Mouse (Mus musculus) ES-E14 (cell line): Measurements from ENCODE around the gene Rtn3.

Experiments used
- HCFC1 ChIP-seq: IDR thresholded peaks from 2 replicates; pipeline ENCODE4 v1.6.1; 2012; ENCODE audit warnings: low read length, inconsistent platforms, borderline replicate concordance; ENCODE audit not compliant: insufficient read depth
- MAFK ChIP-seq: IDR thresholded peaks from 2 replicates; pipeline ENCODE4 v1.6.1; 2014; ENCODE audit warnings: mild to moderate bottlenecking, low read depth, low read length, inconsistent platforms; ENCODE audit not compliant: insufficient read depth
- ZC3H11A ChIP-seq: IDR thresholded peaks from 2 replicates; pipeline ENCODE4 v1.6.1; 2012; ENCODE audit warnings: low read depth, mild to moderate bottlenecking, inconsistent platforms, low read length, borderline replicate concordance
- ZNF384 ChIP-seq: IDR thresholded peaks from 2 replicates; pipeline ENCODE4 v1.6.1; 2012; ENCODE audit warnings: low read depth, low read length, inconsistent platforms

GRCm38 (mm10) chr19:7420841-7421601 lies 62.1 kb downstream of the Rtn3 start:
- no peak for TF ChIP-seq HCFC1
- no peak for TF ChIP-seq ZNF384
- TF ChIP-seq ZC3H11A = no peak
- no peak for TF ChIP-seq MAFK
